Mouse (Mus musculus) stomach, postnatal 0 days (tissue): ENCODE measurements around the gene Tubg1. TPM values are rescaled to one million over a fixed set of nuclear protein-coding genes. Genes with fewer than 3 reads are reported as not detected.

ENCODE experiments used
- ATAC-seq: fragments of 200-750 bp; cut with Nextera tagmentation; 2 replicates; pipeline ENCODE4 v1.8.0; 2017; ENCODE audit not compliant: low FRiP score, low TSS enrichment
- DNase-seq: peaks from one replicate; pipeline ENCODE4 v3.0.0-alpha.2; 2016; ENCODE audit warnings: low spot score
- H3K27ac ChIP-seq: fragments of 300-500 bp; sonication (generic); replicated peaks from 2 replicates; pipeline ENCODE4 v1.5.1; 2014; ENCODE audit warnings: mild to moderate bottlenecking, control low read depth
- H3K27me3 ChIP-seq: fragments of 300-500 bp; sonication (generic); 2 replicates; pipeline ENCODE4 v1.6.1; 2014; ENCODE audit warnings: low read length; ENCODE audit not compliant: control insufficient read depth, insufficient read depth
- H3K36me3 ChIP-seq: fragments of 300-500 bp; sonication (generic); 2 replicates; pipeline ENCODE4 v1.6.1; 2014; ENCODE audit warnings: low read length, mixed read lengths; ENCODE audit not compliant: control insufficient read depth, insufficient read depth
- H3K4me1 ChIP-seq: fragments of 300-500 bp; sonication (generic); replicated peaks from 2 replicates; pipeline ENCODE4 v1.6.1; 2014; ENCODE audit warnings: antibody characterized with exemption; ENCODE audit not compliant: control insufficient read depth, insufficient read depth
- H3K4me2 ChIP-seq: fragments of 300-500 bp; sonication (generic); replicated peaks from 2 replicates; pipeline ENCODE4 v1.6.1; 2014; ENCODE audit warnings: low read depth, mild to moderate bottlenecking, control low read depth, moderate library complexity
- H3K4me3 ChIP-seq: fragments of 300-500 bp; sonication (generic); 2 replicates; pipeline ENCODE4 v1.5.1; 2014; ENCODE audit warnings: low read depth, low read length, control low read depth
- H3K9ac ChIP-seq: fragments of 300-500 bp; sonication (generic); 2 replicates; pipeline ENCODE4 v1.6.1; 2014; ENCODE audit warnings: mild to moderate bottlenecking, low read length, control low read depth, mixed read lengths
- H3K9me3 ChIP-seq: fragments of 300-500 bp; sonication (generic); 2 replicates; pipeline ENCODE4 v1.6.1; 2016; ENCODE audit warnings: low read length; ENCODE audit not compliant: control insufficient read depth
- CTCF ChIP-seq: IDR thresholded peaks from 2 replicates; pipeline ENCODE4 v1.5.1; 2016; ENCODE audit warnings: antibody characterized with exemption, low read depth, mild to moderate bottlenecking, moderate library complexity
- EP300 ChIP-seq: optimal IDR thresholded peaks from 2 replicates; pipeline ENCODE3; 2016; ENCODE audit warnings: antibody characterized with exemption
- WGBS: fragments of 180-500 bp; shearing (Covaris S2); extraction: QIAGEN DNeasy Blood & Tissue Kit; methylation state at CpG from one replicate; pipeline ENCODE4 v1.1.7; 2014; 5-methylcytosine and 5-hydroxymethylcytosine counted together
- polyA plus RNA-seq: library from polyadenylated mRNA; unstranded; fragments of >200 nt; fragmentation: Nextera tagmentation; extraction: Ambion mirVana; gene quantifications from 2 replicates; pipeline ENCODE4 v1.2.1, GENCODE M21; 2015

The Tubg1 gene
- polyA plus RNA-seq, 1 experiment from 2014 or later: 29.8 TPM

DNA sequence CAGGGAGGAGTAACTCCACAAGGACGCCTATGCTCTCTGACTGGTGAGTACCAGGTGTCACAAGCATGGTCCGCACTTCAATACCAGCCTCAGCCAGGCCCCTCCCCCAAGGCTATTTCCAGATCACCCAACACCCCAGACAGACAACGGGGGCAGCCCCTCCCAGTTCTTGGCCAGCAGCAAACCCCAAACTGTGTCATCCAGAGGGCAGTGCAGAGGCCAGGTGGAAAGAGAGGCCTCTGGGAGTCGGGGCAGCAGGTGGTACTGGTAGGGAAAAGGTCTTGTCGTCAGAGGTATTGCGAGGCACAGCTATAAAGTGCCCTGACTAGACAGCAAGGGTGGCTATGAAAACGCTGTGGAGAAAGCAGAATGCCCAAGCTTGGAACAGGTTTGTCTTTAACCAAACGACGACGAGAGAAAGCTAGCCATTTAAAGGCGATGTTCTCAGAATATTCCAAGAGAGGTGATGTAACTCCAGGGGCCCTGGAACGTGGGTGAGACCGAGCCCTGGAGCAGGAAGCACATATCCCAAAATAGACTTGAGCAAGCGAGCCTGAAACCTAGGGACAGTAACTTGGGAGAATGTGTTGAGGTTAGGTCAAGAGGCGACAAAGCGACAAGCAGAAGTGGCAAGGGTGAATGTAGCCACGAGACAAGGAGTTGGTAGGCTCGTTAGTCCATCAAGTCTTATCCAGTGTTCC, 10.5 kb downstream of the Tubg1 start:
- no peak overlapping the region for H3K9ac ChIP-seq
- ATAC-seq (peak; percentile 44; the same call in 1 of the 2 replicates), DNase-seq (peak; percentile 24)
- peaks cover 3% of the 10 kb centered on the region; the same call in 1 of the 2 replicates for H3K4me1 ChIP-seq
- H3K9me3 ChIP-seq: no peaks in the 10 kb centered on the region
- WGBS: 35% methylated on average over 18 of the region's 18 CpGs
- TF ChIP-seq EP300 (no peak), CTCF (no peak)
- no peak overlapping the region for H3K4me3 ChIP-seq
- 0 out of 2 replicates have a peak overlapping the region, but pooled peaks have one; percentile 30 for H3K27ac ChIP-seq
- peaks cover 7% of the 10 kb centered on the region for H3K36me3 ChIP-seq
- H3K4me2 ChIP-seq: no peak overlapping the region
- no peaks in the 10 kb centered on the region for H3K27me3 ChIP-seq

DNA sequence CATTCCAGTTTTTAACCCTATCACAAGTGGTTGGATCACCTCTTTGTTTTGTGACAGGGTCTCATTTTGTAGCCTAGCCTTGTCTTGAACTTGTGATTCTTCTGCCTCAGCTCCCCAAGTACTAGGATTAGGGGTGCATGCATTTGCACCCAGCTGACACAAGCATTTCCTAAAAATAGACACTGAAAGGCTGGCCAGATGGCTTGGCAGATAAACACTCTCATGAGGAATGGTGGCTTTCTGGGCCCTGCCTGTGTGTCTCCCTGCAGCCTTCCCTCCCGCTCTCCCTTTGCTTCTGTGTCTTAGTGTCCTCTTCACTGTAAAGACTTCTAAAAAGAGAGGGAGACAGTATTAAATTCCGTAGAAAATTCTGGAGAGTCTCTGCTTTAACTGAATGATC, 11.4 kb downstream of the Tubg1 start:
- Histone ChIP-seq H3K9me3 (no peaks in the 10 kb centered on the region), H3K36me3 (peaks cover 3% of the 10 kb centered on the region; the same call in 1 of the 2 replicates), H3K4me3 (no peak overlapping the region), H3K4me1 (peaks cover 3% of the 10 kb centered on the region; the same call in 1 of the 2 replicates), H3K27me3 (no peaks in the 10 kb centered on the region), H3K27ac (no peak overlapping the region), H3K9ac (no peak overlapping the region), H3K4me2 (no peak overlapping the region)
- no peak for TF ChIP-seq EP300
- TF ChIP-seq CTCF: no peak
- WGBS: 66% methylated on average over 2 of the region's 2 CpGs
- ATAC-seq (no peak), DNase-seq (no peak)

DNA sequence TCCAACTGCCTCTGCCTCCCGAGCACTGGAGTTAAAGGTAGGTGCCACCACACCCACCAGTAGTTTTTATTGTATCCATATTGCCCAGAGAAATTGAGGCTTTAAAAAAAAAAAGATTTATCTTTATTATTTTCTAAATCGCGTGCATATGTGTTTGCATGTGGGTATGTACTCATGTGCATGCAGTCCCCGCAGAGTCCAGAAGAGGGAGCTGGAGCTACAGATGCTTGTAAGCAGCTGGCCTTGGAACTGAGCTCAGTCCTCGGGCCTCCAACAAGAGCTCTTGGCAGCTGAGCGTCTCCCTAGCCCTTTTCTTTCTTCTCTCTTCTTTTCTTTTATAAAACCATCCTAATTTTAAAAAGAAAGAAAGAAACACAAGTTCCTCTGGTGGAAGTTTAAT, 12.0 kb downstream of the Tubg1 start:
- TF ChIP-seq EP300 (no peak), CTCF (peak; percentile 66)
- no peaks in the 10 kb centered on the region for H3K27me3 ChIP-seq
- no peak overlapping the region for H3K9ac ChIP-seq
- H3K36me3 ChIP-seq: peaks cover under 1% of the 10 kb centered on the region; the same call in 1 of the 2 replicates
- ATAC-seq (no peak), DNase-seq (peak; percentile 56)
- no peaks in the 10 kb centered on the region for H3K9me3 ChIP-seq
- no peak overlapping the region for H3K27ac ChIP-seq
- WGBS: 92% methylated on average over 6 of the region's 6 CpGs
- H3K4me2 ChIP-seq: no peak overlapping the region
- H3K4me3 ChIP-seq: no peak overlapping the region
- peaks cover 3% of the 10 kb centered on the region; the same call in 1 of the 2 replicates for H3K4me1 ChIP-seq

DNA sequence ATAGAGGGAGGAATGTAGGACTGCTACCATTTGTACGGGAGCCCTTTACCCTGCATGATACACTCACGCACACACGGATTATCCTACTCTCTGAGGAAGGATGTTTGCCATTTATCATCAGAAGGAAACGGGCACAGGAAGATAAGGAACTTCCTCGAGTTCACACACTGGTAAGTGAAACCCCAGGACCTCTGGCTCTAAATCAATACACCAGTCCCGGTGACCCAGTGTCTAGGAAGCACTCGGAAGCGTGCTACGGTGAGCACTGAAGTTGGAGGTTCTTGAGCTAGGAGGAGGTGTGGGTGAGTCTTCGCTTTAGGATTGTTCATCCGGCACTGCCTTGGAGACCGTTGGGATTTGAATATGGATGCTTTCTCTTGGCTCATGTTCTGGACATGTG, 13.3 kb downstream of the Tubg1 start:
- 53% methylated on average over 12 of the region's 12 CpGs for WGBS
- TF ChIP-seq CTCF: no peak
- no peak for TF ChIP-seq EP300
- H3K36me3 ChIP-seq: no peaks in the 10 kb centered on the region

DNA sequence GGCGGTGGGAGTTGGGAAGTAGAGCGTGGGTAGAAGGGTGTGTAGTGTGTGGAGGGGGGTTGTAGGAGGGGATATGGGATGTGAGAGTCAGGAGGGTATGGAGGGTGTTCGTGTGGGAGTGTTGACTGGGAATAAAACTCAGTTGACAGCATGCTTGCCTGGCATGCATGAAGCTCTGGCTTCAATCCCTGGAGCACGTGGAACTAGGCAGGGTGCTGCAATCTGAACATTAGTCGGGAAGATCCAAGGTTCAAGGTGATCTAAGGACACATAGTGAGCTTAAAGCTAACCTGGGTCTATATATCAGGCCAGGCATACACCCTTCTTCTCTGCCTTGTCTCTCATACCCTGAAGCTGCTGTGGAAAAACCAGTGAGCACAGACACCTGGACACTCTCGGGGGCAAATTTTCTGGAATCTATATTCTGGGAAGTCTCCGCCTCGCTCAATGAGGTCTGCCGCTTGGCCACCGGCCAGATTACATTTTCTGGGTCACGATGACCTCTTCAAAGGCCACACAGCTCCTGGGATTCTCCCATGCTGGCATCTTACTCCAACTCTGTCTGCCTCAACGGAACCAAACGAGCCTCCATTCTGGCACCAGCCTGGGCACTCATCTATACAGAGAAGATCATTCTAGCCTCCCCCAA, 14.6 kb downstream of the Tubg1 start:
- Histone ChIP-seq H3K4me3 (no peak overlapping the region), H3K9ac (no peak overlapping the region), H3K36me3 (no peaks in the 10 kb centered on the region), H3K4me1 (peaks cover 3% of the 10 kb centered on the region; the same call in 1 of the 2 replicates), H3K27ac (no peak overlapping the region), H3K4me2 (no peak overlapping the region), H3K9me3 (no peaks in the 10 kb centered on the region), H3K27me3 (no peaks in the 10 kb centered on the region)
- TF ChIP-seq EP300 (no peak), CTCF (no peak)
- 66% methylated on average over 13 of the region's 13 CpGs for WGBS
- no peak for DNase-seq
- no peak for ATAC-seq

More for the DNA sequence above, 13.3 kb downstream of the Tubg1 start:
- Histone ChIP-seq H3K27me3 (no peaks in the 10 kb centered on the region), H3K4me3 (no peak overlapping the region), H3K4me2 (no peak overlapping the region), H3K9me3 (no peaks in the 10 kb centered on the region), H3K27ac (no peak overlapping the region), H3K9ac (no peak overlapping the region), H3K4me1 (peaks cover 3% of the 10 kb centered on the region; the same call in 1 of the 2 replicates)
- no peak for DNase-seq
- ATAC-seq: no peak

DNA sequence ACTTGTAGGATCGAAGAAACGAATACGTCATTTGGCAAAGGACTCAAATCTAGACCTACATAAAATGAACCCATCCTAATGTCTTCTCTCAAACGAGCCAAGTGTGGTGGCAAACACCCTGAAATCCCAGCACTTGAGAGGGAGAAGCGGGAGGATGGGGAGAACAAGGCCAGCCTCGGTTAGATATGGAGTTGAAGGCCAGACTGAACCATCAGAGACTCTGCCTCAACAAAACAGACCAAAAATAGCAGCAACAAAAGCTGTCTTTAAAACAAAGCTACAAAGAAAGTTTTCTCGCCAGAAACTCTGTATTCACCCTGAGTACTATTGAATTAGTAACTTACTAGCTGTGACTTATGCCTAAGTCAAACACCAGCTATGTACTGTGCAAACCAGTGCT, 17.3 kb downstream of the Tubg1 start:
- Histone ChIP-seq H3K27me3 (no peaks in the 10 kb centered on the region), H3K4me3 (no peak overlapping the region), H3K4me1 (no peaks in the 10 kb centered on the region), H3K36me3 (no peaks in the 10 kb centered on the region), H3K9me3 (no peaks in the 10 kb centered on the region), H3K9ac (no peak overlapping the region), H3K4me2 (no peak overlapping the region), H3K27ac (peak overlapping the region; percentile 14; the same call in 1 of the 2 replicates)
- no peak for ATAC-seq
- no peak for TF ChIP-seq CTCF
- DNase-seq: no peak
- 64% methylated on average over 7 of the region's 7 CpGs for WGBS
